Mouse (Mus musculus) kidney, postnatal 4 days (tissue): Measurements from ENCODE around the gene Ptprn2.

Experiments used
- DNase-seq, 2 experiments: peaks; one replicate each; pipeline ENCODE4 v3.0.0; 2021; ENCODE audit warnings: mixed read lengths in 2 of 2

Gene Ptprn2

GRCm38 (mm10) chr12:116648584-116649206 lies 163.2 kb downstream of the Ptprn2 start:
- DNase-seq = peak; percentile 42 to 47

- DNase-seq = peak in 1 of 2 experiments; percentile 11
Observed at GRCm38 (mm10) chr12:116653684-116654083, 168.2 kb downstream of the Ptprn2 start.

GRCm38 (mm10) chr12:116660076-116660475 lies 174.6 kb downstream of the Ptprn2 start:
- DNase-seq = no peak

- no peak for DNase-seq
Observed at GRCm38 (mm10) chr12:116661018-116661417, 175.5 kb downstream of the Ptprn2 start.

- DNase-seq = no peak
Observed at GRCm38 (mm10) chr12:116677701-116678100, 192.2 kb downstream of the Ptprn2 start.

- no peak for DNase-seq
Observed at GRCm38 (mm10) chr12:116689832-116690231, 204.3 kb downstream of the Ptprn2 start.

GRCm38 (mm10) chr12:116709535-116709934 lies 224.0 kb downstream of the Ptprn2 start:
- DNase-seq = no peak

- no peak for DNase-seq
Observed at GRCm38 (mm10) chr12:116710716-116711115, 225.2 kb downstream of the Ptprn2 start.

- DNase-seq = no peak
Observed at GRCm38 (mm10) chr12:116711133-116711532, 225.6 kb downstream of the Ptprn2 start.

GRCm38 (mm10) chr12:116713096-116713495 lies 227.6 kb downstream of the Ptprn2 start:
- DNase-seq = no peak

- no peak for DNase-seq
Observed at GRCm38 (mm10) chr12:116721062-116721461, 235.5 kb downstream of the Ptprn2 start.

- DNase-seq = no peak
Observed at GRCm38 (mm10) chr12:116740141-116740540, 254.6 kb downstream of the Ptprn2 start.

- no peak for DNase-seq
Observed at GRCm38 (mm10) chr12:116741300-116741699, 255.8 kb downstream of the Ptprn2 start.

- DNase-seq = no peak
Observed at GRCm38 (mm10) chr12:116746401-116746800, 260.9 kb downstream of the Ptprn2 start.

GRCm38 (mm10) chr12:116752784-116753183 lies 267.3 kb downstream of the Ptprn2 start:
- DNase-seq = no peak

GRCm38 (mm10) chr12:116763961-116764360 lies 278.4 kb downstream of the Ptprn2 start:
- no peak for DNase-seq

GRCm38 (mm10) chr12:116770911-116771310 lies 285.4 kb downstream of the Ptprn2 start:
- no peak for DNase-seq

- no peak for DNase-seq
Observed at GRCm38 (mm10) chr12:116771493-116771892, 286.0 kb downstream of the Ptprn2 start.

GRCm38 (mm10) chr12:116772081-116772566 lies 286.6 kb downstream of the Ptprn2 start:
- DNase-seq = peak; percentile 7 to 24

- DNase-seq = no peak
Observed at GRCm38 (mm10) chr12:116773344-116773743, 287.8 kb downstream of the Ptprn2 start.

GRCm38 (mm10) chr12:116776447-116776846 lies 290.9 kb downstream of the Ptprn2 start:
- no peak for DNase-seq

GRCm38 (mm10) chr12:116778095-116779090 lies 292.9 kb downstream of the Ptprn2 start:
- DNase-seq = no peak

GRCm38 (mm10) chr12:116780419-116780818 lies 294.9 kb downstream of the Ptprn2 start:
- DNase-seq = no peak

- DNase-seq = no peak
Observed at GRCm38 (mm10) chr12:116785731-116786130, 300.2 kb downstream of the Ptprn2 start.
